Mouse (Mus musculus): ENCODE measurements around the gene Dnajc2. TPM values are rescaled to one million over a fixed set of nuclear protein-coding genes. Genes with fewer than 3 reads are reported as not detected.

The Dnajc2 gene
- polyA plus RNA-seq, 1 experiment from 2014 or later, result 27.1 TPM

DNA sequence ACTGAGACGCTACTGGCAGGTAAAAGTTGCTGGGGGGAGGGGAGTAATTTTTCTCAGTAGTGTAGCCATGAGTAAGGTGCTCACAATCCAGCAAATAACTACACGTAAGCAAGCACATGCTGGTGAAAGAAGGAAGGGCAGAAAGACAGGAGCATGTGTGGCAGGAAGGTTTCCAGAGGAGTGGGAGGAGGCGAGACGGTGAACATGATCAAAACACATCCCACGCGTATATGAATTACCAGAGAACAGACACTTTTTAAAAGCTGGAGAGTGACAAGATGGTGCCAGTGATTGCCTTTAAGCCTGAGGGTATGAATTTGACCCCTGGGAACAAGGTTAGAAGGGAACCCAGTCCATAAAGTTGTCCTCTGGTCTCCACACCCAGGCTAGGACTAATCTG is 15.2 kb downstream of the Dnajc2 start:
- no peak for TF ChIP-seq CTCF (IDR thresholded peaks at IDR 0.05; ENCODE audit: low read depth)
- Histone ChIP-seq H3K4me1 (ENCODE audit: insufficient read depth) (no peaks in the 10 kb centered on the region), H3K4me3 (ENCODE audit: low read depth, low read length) (no peak overlapping the region), H3K9me3 (ENCODE audit: low read length) (no peaks in the 10 kb centered on the region), H3K9ac (replicated peaks) (no peak overlapping the region), H3K27ac (ENCODE audit: low read depth) (no peak overlapping the region), H3K4me2 (ENCODE audit: low read depth, low read length) (no peak overlapping the region), H3K27me3 (ENCODE audit: insufficient read depth, low read length) (no peaks in the 10 kb centered on the region), H3K36me3 (replicated peaks; ENCODE audit: insufficient read depth, low read length) (peaks cover 50% of the 10 kb centered on the region)
- DNase-seq, result no peak
- ATAC-seq, result no peak
- 88% methylated on average over 6 of the region's 6 CpGs for WGBS (ENCODE audit: insufficient replicate concordance)

DNA sequence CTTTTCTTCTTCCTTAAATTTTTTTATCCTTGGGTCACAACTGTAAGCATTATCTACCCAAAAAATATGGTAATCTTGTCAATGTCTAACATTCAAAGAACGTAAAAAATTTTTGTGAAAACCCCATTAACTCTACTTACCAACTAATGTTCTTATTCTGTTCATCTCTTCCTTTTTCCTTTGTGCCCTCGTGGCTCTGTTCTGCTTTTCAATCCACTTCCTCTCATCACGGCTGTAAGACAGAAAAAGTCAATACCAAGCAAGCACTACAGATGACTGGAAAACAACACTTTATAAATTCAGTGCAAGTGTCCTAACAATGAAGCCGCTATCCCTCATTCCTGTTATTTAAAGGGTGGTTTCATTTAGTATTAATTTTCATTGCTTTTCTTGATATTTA is 16.5 kb downstream of the Dnajc2 start:
- H3K36me3 ChIP-seq (replicated peaks; ENCODE audit: insufficient read depth, low read length), result peaks cover 50% of the 10 kb centered on the region
- WGBS (ENCODE audit: insufficient replicate concordance), result 56% methylated on average over 4 of the region's 4 CpGs
- no peak overlapping the region for H3K4me3 ChIP-seq (ENCODE audit: low read depth, low read length)
- no peak overlapping the region for H3K27ac ChIP-seq (ENCODE audit: low read depth)
- H3K4me2 ChIP-seq (ENCODE audit: low read depth, low read length), result no peak overlapping the region
- H3K9ac ChIP-seq (replicated peaks), result no peak overlapping the region
- ATAC-seq (no peak), DNase-seq (no peak)
- H3K4me1 ChIP-seq (ENCODE audit: insufficient read depth), result no peaks in the 10 kb centered on the region
- no peaks in the 10 kb centered on the region for H3K9me3 ChIP-seq (ENCODE audit: low read length)
- TF ChIP-seq CTCF (IDR thresholded peaks at IDR 0.05; ENCODE audit: low read depth), result no peak
- no peak for TF ChIP-seq EP300 (IDR thresholded peaks at IDR 0.05; ENCODE audit: low read depth)
- no peaks in the 10 kb centered on the region for H3K27me3 ChIP-seq (ENCODE audit: insufficient read depth, low read length)

DNA sequence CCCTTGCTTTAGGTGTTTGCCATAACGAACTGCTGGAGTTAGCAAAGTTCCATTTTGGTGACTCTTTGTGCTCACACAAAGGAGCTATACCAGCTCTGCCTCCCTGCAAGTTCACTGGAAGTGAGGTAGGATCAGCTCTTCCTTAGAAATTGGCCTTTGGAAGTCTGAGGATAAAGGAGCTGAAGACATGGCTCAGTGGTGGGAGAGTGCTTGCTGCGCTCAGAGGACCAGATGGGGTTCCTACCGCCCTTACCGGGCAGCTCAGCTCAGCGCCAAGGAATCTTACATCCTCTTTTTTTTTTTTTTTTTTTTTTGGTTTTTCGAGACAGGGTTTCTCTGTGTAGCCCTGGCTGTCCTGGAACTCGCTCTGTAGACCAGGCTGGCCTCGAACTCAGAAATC is 39.1 kb downstream of the Dnajc2 start:
- WGBS (ENCODE audit: insufficient replicate concordance), result 85% methylated on average over 7 of the region's 8 CpGs
- no peak overlapping the region for H3K4me3 ChIP-seq (ENCODE audit: low read depth, low read length)
- no peaks in the 10 kb centered on the region for H3K4me1 ChIP-seq (ENCODE audit: insufficient read depth)
- H3K27me3 ChIP-seq (ENCODE audit: insufficient read depth, low read length), result no peaks in the 10 kb centered on the region
- H3K27ac ChIP-seq (ENCODE audit: low read depth), result no peak overlapping the region
- H3K36me3 ChIP-seq (replicated peaks; ENCODE audit: insufficient read depth, low read length), result peaks cover 67% of the 10 kb centered on the region
- H3K4me2 ChIP-seq (ENCODE audit: low read depth, low read length), result no peak overlapping the region
- TF ChIP-seq CTCF (IDR thresholded peaks at IDR 0.05; ENCODE audit: low read depth) (no peak), EP300 (IDR thresholded peaks at IDR 0.05; ENCODE audit: low read depth) (no peak)
- DNase-seq (no peak), ATAC-seq (no peak)
- H3K9me3 ChIP-seq (ENCODE audit: low read length), result no peaks in the 10 kb centered on the region
- H3K9ac ChIP-seq (replicated peaks), result no peak overlapping the region

DNA sequence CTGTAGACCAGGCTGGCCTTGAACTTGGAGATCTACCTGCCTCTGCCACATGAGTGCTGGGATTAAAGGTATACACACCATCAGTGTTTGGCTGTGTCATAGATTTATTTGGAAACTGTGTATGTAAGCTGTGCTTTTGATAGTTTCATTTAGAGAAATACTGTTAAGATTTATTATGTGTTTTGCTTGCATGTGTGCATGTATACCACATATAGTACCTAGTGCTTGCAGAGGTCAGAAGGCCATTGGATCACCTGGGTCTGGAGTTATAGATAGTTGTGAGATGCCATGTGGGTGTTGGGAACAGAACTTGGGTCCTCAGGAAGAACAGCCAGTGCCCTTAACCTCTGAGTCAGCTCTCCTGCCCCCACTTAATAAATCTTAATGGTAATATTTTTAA is 40.4 kb downstream of the Dnajc2 start:
- DNase-seq, result no peak
- ATAC-seq, result no peak
- TF ChIP-seq CTCF (IDR thresholded peaks at IDR 0.05; ENCODE audit: low read depth) (no peak), EP300 (IDR thresholded peaks at IDR 0.05; ENCODE audit: low read depth) (no peak)
- Histone ChIP-seq H3K27me3 (ENCODE audit: insufficient read depth, low read length) (no peaks in the 10 kb centered on the region), H3K36me3 (replicated peaks; ENCODE audit: insufficient read depth, low read length) (peaks cover 75% of the 10 kb centered on the region), H3K4me1 (ENCODE audit: insufficient read depth) (no peaks in the 10 kb centered on the region), H3K27ac (ENCODE audit: low read depth) (no peak overlapping the region), H3K9ac (replicated peaks) (no peak overlapping the region), H3K4me3 (ENCODE audit: low read depth, low read length) (no peak overlapping the region), H3K9me3 (ENCODE audit: low read length) (no peaks in the 10 kb centered on the region), H3K4me2 (ENCODE audit: low read depth, low read length) (no peak overlapping the region)

DNA sequence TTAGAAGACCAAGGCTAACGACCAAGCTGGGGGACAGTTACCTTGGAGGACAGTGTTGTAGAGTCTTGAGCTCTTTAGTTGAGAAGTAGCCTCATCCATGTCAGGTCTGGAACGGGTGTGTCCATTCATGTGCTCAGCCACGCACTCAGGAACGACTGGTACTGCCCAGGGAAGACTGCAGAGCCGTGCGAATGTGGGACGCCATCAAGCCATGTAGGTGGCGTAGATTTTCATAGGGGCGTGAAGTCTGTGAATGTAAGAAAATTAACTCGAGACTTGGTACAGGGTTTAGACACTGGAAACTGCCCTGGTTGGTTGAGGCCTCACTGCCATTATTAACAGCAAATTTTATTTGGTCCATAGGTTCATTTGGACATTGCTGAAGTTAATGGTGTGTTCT is 41.4 kb downstream of the Dnajc2 start:
- Histone ChIP-seq H3K9ac (replicated peaks) (no peak overlapping the region), H3K27me3 (ENCODE audit: insufficient read depth, low read length) (no peaks in the 10 kb centered on the region), H3K4me1 (ENCODE audit: insufficient read depth) (no peaks in the 10 kb centered on the region), H3K4me2 (ENCODE audit: low read depth, low read length) (no peak overlapping the region), H3K27ac (ENCODE audit: low read depth) (no peak overlapping the region), H3K9me3 (ENCODE audit: low read length) (no peaks in the 10 kb centered on the region), H3K4me3 (ENCODE audit: low read depth, low read length) (no peak overlapping the region), H3K36me3 (replicated peaks; ENCODE audit: insufficient read depth, low read length) (peaks cover 78% of the 10 kb centered on the region)
- DNase-seq (no peak), ATAC-seq (no peak)
- 86% methylated on average over 10 of the region's 10 CpGs for WGBS (ENCODE audit: insufficient replicate concordance)
- TF ChIP-seq EP300 (IDR thresholded peaks at IDR 0.05; ENCODE audit: low read depth) (no peak), CTCF (IDR thresholded peaks at IDR 0.05; ENCODE audit: low read depth) (no peak)

DNA sequence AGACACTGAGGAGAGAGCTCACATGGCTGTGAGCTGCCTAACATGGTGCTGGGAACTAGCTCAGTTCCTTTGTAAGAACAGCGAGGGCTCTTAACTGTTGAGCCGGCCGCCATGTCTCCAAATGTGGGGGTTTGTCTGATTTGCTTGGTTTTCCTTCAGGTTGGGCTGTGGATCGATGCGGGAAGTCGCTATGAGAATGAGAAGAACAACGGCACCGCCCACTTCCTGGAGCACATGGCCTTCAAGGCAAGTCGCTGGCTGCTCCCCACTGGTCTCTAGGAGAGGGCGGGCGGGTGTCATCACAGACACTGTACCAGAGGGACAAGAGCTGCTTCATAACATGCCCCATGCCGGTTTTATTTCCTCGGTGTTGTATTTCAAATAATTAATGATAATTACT is 45.2 kb downstream of the Dnajc2 start:
- WGBS (ENCODE audit: insufficient replicate concordance), result 83% methylated on average over 13 of the region's 13 CpGs
- Histone ChIP-seq H3K27ac (ENCODE audit: low read depth) (no peak overlapping the region), H3K9me3 (ENCODE audit: low read length) (no peaks in the 10 kb centered on the region), H3K4me1 (ENCODE audit: insufficient read depth) (peaks cover 9% of the 10 kb centered on the region), H3K4me3 (ENCODE audit: low read depth, low read length) (no peak overlapping the region), H3K27me3 (ENCODE audit: insufficient read depth, low read length) (no peaks in the 10 kb centered on the region), H3K4me2 (ENCODE audit: low read depth, low read length) (no peak overlapping the region), H3K36me3 (replicated peaks; ENCODE audit: insufficient read depth, low read length) (peaks cover 47% of the 10 kb centered on the region), H3K9ac (replicated peaks) (no peak overlapping the region)
- ATAC-seq (no peak), DNase-seq (no peak)
- TF ChIP-seq CTCF (IDR thresholded peaks at IDR 0.05; ENCODE audit: low read depth) (no peak), EP300 (IDR thresholded peaks at IDR 0.05; ENCODE audit: low read depth) (no peak)

DNA sequence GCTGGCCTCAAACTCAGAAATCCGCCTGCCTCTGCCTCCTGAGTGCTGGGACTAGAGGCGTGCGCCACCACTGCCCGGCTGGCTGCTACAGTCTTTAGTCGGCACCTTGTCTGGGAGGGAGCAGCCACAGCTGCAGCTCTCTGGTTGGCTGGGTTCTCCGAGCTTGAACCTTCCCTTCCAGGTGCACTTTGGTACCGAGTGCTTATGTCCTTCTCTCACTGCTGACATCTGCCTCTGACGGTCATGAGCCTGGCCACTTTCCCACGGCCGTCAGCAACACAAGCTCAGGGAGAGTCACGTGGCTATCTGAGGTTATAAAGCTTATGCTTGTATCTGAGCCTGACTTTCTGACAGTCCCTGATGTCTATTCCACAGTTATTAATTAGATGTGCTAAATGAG is 45.9 kb downstream of the Dnajc2 start:
- Histone ChIP-seq H3K27me3 (ENCODE audit: insufficient read depth, low read length) (no peaks in the 10 kb centered on the region), H3K36me3 (replicated peaks; ENCODE audit: insufficient read depth, low read length) (peaks cover 39% of the 10 kb centered on the region), H3K4me3 (ENCODE audit: low read depth, low read length) (no peak overlapping the region), H3K4me2 (ENCODE audit: low read depth, low read length) (no peak overlapping the region), H3K9ac (replicated peaks) (no peak overlapping the region), H3K9me3 (ENCODE audit: low read length) (no peaks in the 10 kb centered on the region), H3K27ac (ENCODE audit: low read depth) (no peak overlapping the region), H3K4me1 (ENCODE audit: insufficient read depth) (peaks cover 9% of the 10 kb centered on the region)
- WGBS (ENCODE audit: insufficient replicate concordance), result 86% methylated on average over 11 of the region's 11 CpGs
- DNase-seq (no peak), ATAC-seq (no peak)
- TF ChIP-seq CTCF (IDR thresholded peaks at IDR 0.05; ENCODE audit: low read depth) (no peak), EP300 (IDR thresholded peaks at IDR 0.05; ENCODE audit: low read depth) (no peak)
